Mouse (Mus musculus): ENCODE data around the gene Hip1. TPM values are rescaled to one million over a fixed set of nuclear protein-coding genes. Genes with fewer than 3 reads are reported as not detected.

Hip1 gene
- total RNA-seq, 4 experiments from 2014 or later = 14.7 to 17.2 (median 16.0) TPM

GRCm38 (mm10) chr5:135445755-135446154 lies 99.2 kb downstream of the Hip1 start:
- DNase-seq (ENCODE audit: low spot score in 2 of 2) = no peak

GRCm38 (mm10) chr5:135442430-135442829 lies 102.5 kb downstream of the Hip1 start:
- no peak for DNase-seq (ENCODE audit: low spot score in 2 of 2)

- no peak for DNase-seq (ENCODE audit: low spot score in 2 of 2)
Measured at GRCm38 (mm10) chr5:135435039-135435438, 109.9 kb downstream of the Hip1 start.

- no peak for DNase-seq (ENCODE audit: low spot score in 2 of 2)
Measured at GRCm38 (mm10) chr5:135433861-135434260, 111.1 kb downstream of the Hip1 start.

GRCm38 (mm10) chr5:135431111-135431510 lies 113.8 kb downstream of the Hip1 start:
- no peak for DNase-seq (ENCODE audit: low spot score in 2 of 2)

GRCm38 (mm10) chr5:135428786-135429185 lies 116.1 kb downstream of the Hip1 start:
- no peak for DNase-seq (ENCODE audit: low spot score in 2 of 2)

- no peak for DNase-seq (ENCODE audit: low spot score in 2 of 2)
Measured at GRCm38 (mm10) chr5:135410266-135410665, 134.7 kb downstream of the Hip1 start.

GRCm38 (mm10) chr5:135408114-135408513 lies 136.8 kb downstream of the Hip1 start:
- DNase-seq (ENCODE audit: low spot score in 2 of 2) = no peak

- no peak for DNase-seq (ENCODE audit: low spot score in 2 of 2)
Measured at GRCm38 (mm10) chr5:135405437-135405836, 139.5 kb downstream of the Hip1 start.

- no peak for DNase-seq (ENCODE audit: low spot score in 2 of 2)
Measured at GRCm38 (mm10) chr5:135404623-135405022, 140.3 kb downstream of the Hip1 start.

- peak; percentile 45 to 56 for DNase-seq (ENCODE audit: low spot score in 2 of 2)
Measured at GRCm38 (mm10) chr5:135400244-135400643, 144.7 kb downstream of the Hip1 start.

GRCm38 (mm10) chr5:135399382-135399781 lies 145.5 kb downstream of the Hip1 start:
- DNase-seq (ENCODE audit: low spot score in 2 of 2) = no peak

GRCm38 (mm10) chr5:135395826-135396225 lies 149.1 kb downstream of the Hip1 start:
- DNase-seq (ENCODE audit: low spot score in 2 of 2) = no peak

- DNase-seq (ENCODE audit: low spot score in 2 of 2) = peak; percentile 62 to 72
Measured at GRCm38 (mm10) chr5:135394004-135394823, 150.7 kb downstream of the Hip1 start, which contains the start of gene Pom121. Gene Pom121 (minus strand): TSS chr5:135394546.

- no peak for DNase-seq (ENCODE audit: low spot score in 2 of 2)
Measured at GRCm38 (mm10) chr5:135383771-135384170, 161.1 kb downstream of the Hip1 start.

GRCm38 (mm10) chr5:135382746-135383145 lies 162.2 kb downstream of the Hip1 start:
- DNase-seq (ENCODE audit: low spot score in 2 of 2) = no peak

- DNase-seq (ENCODE audit: low spot score in 2 of 2) = peak in 1 of 2 experiments; percentile 12
Measured at GRCm38 (mm10) chr5:135381356-135381925, 163.5 kb downstream of the Hip1 start.

- no peak for DNase-seq (ENCODE audit: low spot score in 2 of 2)
Measured at GRCm38 (mm10) chr5:135380681-135381080, 164.2 kb downstream of the Hip1 start.

GRCm38 (mm10) chr5:135376341-135376740 lies 168.6 kb downstream of the Hip1 start:
- DNase-seq (ENCODE audit: low spot score in 2 of 2) = no peak

GRCm38 (mm10) chr5:135375167-135375566 lies 169.8 kb downstream of the Hip1 start:
- DNase-seq (ENCODE audit: low spot score in 2 of 2) = no peak

- no peak for DNase-seq (ENCODE audit: low spot score in 2 of 2)
Measured at GRCm38 (mm10) chr5:135373601-135374000, 171.3 kb downstream of the Hip1 start.

GRCm38 (mm10) chr5:135371195-135371594 lies 173.7 kb downstream of the Hip1 start:
- DNase-seq (ENCODE audit: low spot score in 2 of 2) = no peak
